Mouse (Mus musculus) CH12.LX (cell line): Measurements from ENCODE around the gene Klk1b9.

ENCODE experiments used
- BHLHE40 ChIP-seq: IDR thresholded peaks from 2 replicates; pipeline ENCODE4 v1.6.1; 2011; ENCODE audit warnings: mild to moderate bottlenecking, low read depth, low read length, improper control_type of control experiment
- CHD2 ChIP-seq: IDR thresholded peaks from 2 replicates; pipeline ENCODE4 v1.6.1; 2011; ENCODE audit warnings: low read length, improper control_type of control experiment
- CTCF ChIP-seq, 2 experiments: IDR thresholded peaks in 1 of 2; conservative IDR thresholded peaks in 1 of 2; 2 replicates each; pipeline ENCODE4 v1.5.1; 2011 to 2012; ENCODE audit warnings: low read depth in 2 of 2, low read length in 2 of 2, improper control_type of control experiment in 1 of 2, inconsistent platforms in 1 of 2, mild to moderate bottlenecking in 1 of 2, moderate library complexity in 1 of 2
- ETS1 ChIP-seq: conservative IDR thresholded peaks from 2 replicates; pipeline ENCODE4 v1.6.1; 2012; ENCODE audit warnings: low read depth, mild to moderate bottlenecking, inconsistent platforms, low read length, improper control_type of control experiment, moderate library complexity
- JUN ChIP-seq: IDR thresholded peaks from 2 replicates; pipeline ENCODE4 v1.6.1; 2011; ENCODE audit warnings: low read depth, mild to moderate bottlenecking, low read length, improper control_type of control experiment, moderate library complexity; ENCODE audit not compliant: insufficient read depth
- MEF2A ChIP-seq: IDR thresholded peaks from 2 replicates; pipeline ENCODE4 v1.6.1; 2014; ENCODE audit warnings: low read depth, mild to moderate bottlenecking, inconsistent platforms, low read length, improper control_type of control experiment, borderline replicate concordance
- MXI1 ChIP-seq: IDR thresholded peaks from 2 replicates; pipeline ENCODE4 v1.6.1; 2011; ENCODE audit warnings: mild to moderate bottlenecking, low read depth, low read length, improper control_type of control experiment
- MYC ChIP-seq: IDR thresholded peaks from 2 replicates; pipeline ENCODE4 v1.6.1; 2011; ENCODE audit warnings: low read depth, mild to moderate bottlenecking, improper control_type of control experiment, low read length
- PAX5 ChIP-seq: IDR thresholded peaks from 2 replicates; pipeline ENCODE4 v1.6.1; 2012; ENCODE audit warnings: low read length, inconsistent platforms, mixed read lengths
- POLR2A ChIP-seq: IDR thresholded peaks from 2 replicates; pipeline ENCODE4 v1.6.1; 2011; ENCODE audit warnings: low read depth, mild to moderate bottlenecking, improper control_type of control experiment, low read length
- RAD21 ChIP-seq: IDR thresholded peaks from 2 replicates; pipeline ENCODE4 v1.6.1; 2011; ENCODE audit warnings: low read depth, mild to moderate bottlenecking, low read length, improper control_type of control experiment, moderate library complexity
- SIN3A ChIP-seq: IDR thresholded peaks from 2 replicates; pipeline ENCODE4 v1.6.1; 2012; ENCODE audit warnings: low read length, improper control_type of control experiment, inconsistent platforms
- ZMIZ1 ChIP-seq: IDR thresholded peaks from 2 replicates; pipeline ENCODE4 v1.6.1; 2012; ENCODE audit warnings: low read depth, mild to moderate bottlenecking, inconsistent platforms, low read length, improper control_type of control experiment

GRCm38 (mm10) chr7:43932337-43932736 lies 43.5 kb upstream of the Klk1b9 start:
- no peak for TF ChIP-seq CTCF (conservative IDR thresholded peaks at IDR 0.05 in 1 of 2, IDR thresholded peaks at IDR 0.05 in 1 of 2; ENCODE audit: low read depth in 2 of 2, low read length in 2 of 2)
- no peak for TF ChIP-seq CHD2
- TF ChIP-seq ZMIZ1, result no peak
- no peak for TF ChIP-seq POLR2A
- no peak for TF ChIP-seq MEF2A
- TF ChIP-seq RAD21, result no peak
- TF ChIP-seq MYC, result no peak
- TF ChIP-seq BHLHE40, result no peak
- no peak for TF ChIP-seq PAX5
- TF ChIP-seq MXI1, result no peak
- no peak for TF ChIP-seq SIN3A
- TF ChIP-seq JUN, result no peak
- TF ChIP-seq ETS1, result no peak
